In genomic region chr7:132723906-132724305, GRCm38 (mm10) we compare ENCODE assay signal across 9 mouse cellular contexts.
A peak's percentile ranks its signal among the peaks of the same experiment; 100 is the strongest.
DNase-seq lines count a peak whose midpoint lies in the region; ATAC-seq lines count a peak whose summit lies in the region.
"Had no signal": no experiment of that assay in that cellular context is flagged by ENCODE, and none has a peak within 500 bp of the region (broad histone marks: within the 10 kb centered on the region; RNA-seq: fewer than 3 reads in every experiment).

No protein-coding gene starts in this region.

- no peak overlapping the region for H3K4me3 ChIP-seq in midbrain, embryonic 13.5 days (replicated peaks)
- no peak overlapping the region for H3K4me3 ChIP-seq in midbrain, embryonic 16.5 days (ENCODE audit: low read depth, low read length)
- no peak overlapping the region for H3K4me3 ChIP-seq in heart, embryonic 10.5 days
- no peak overlapping the region for H3K4me3 ChIP-seq in midbrain, embryonic 10.5 days
- H3K4me3 ChIP-seq: embryonic facial prominence, embryonic 12.5 days had no signal

- peaks cover 31% of the 10 kb centered on the region for H3K4me1 ChIP-seq in midbrain, embryonic 13.5 days (replicated peaks)
- no peaks in the 10 kb centered on the region; the same call in 1 of the 2 replicates for H3K4me1 ChIP-seq in midbrain, embryonic 16.5 days (ENCODE audit: control insufficient read depth, insufficient read depth, low read length)
- H3K4me1 ChIP-seq in heart, embryonic 10.5 days: peaks cover 60% of the 10 kb centered on the region
- peaks cover 29% of the 10 kb centered on the region for H3K4me1 ChIP-seq in midbrain, embryonic 10.5 days

- 88% methylated on average over 11 of the region's 11 CpGs for WGBS in midbrain, embryonic 13.5 days
- WGBS in midbrain, embryonic 16.5 days: 94% methylated on average over 11 of the region's 11 CpGs
- 75% methylated on average over 11 of the region's 11 CpGs for WGBS in heart, embryonic 10.5 days
- WGBS in midbrain, embryonic 10.5 days: 92% methylated on average over 11 of the region's 11 CpGs

- no peak overlapping the region for H3K9ac ChIP-seq in midbrain, embryonic 13.5 days (replicated peaks)
- H3K9ac ChIP-seq in midbrain, embryonic 16.5 days (ENCODE audit: low read depth, low read length): no peak overlapping the region
- H3K9ac ChIP-seq: embryonic facial prominence, embryonic 12.5 days had no signal

- no peaks in the 10 kb centered on the region for H3K9me3 ChIP-seq in midbrain, embryonic 13.5 days
- H3K9me3 ChIP-seq in midbrain, embryonic 16.5 days (replicated peaks; ENCODE audit: control insufficient read depth, low read length, poor library complexity, severe bottlenecking): no peaks in the 10 kb centered on the region
- H3K9me3 ChIP-seq in heart, embryonic 10.5 days: no peaks in the 10 kb centered on the region
- no peaks in the 10 kb centered on the region for H3K9me3 ChIP-seq in midbrain, embryonic 10.5 days (replicated peaks)
- H3K9me3 ChIP-seq: embryonic facial prominence, embryonic 12.5 days had no signal

- H3K36me3 ChIP-seq in midbrain, embryonic 13.5 days: no peaks in the 10 kb centered on the region
- H3K36me3 ChIP-seq in midbrain, embryonic 16.5 days (ENCODE audit: control insufficient read depth, insufficient read depth, low read length): no peaks in the 10 kb centered on the region
- 0 out of 2 replicates have a peak, but pooled peaks cover 3% of the 10 kb centered on the region for H3K36me3 ChIP-seq in heart, embryonic 10.5 days
- H3K36me3 ChIP-seq in midbrain, embryonic 10.5 days: no peaks in the 10 kb centered on the region
- H3K36me3 ChIP-seq: embryonic facial prominence, embryonic 12.5 days had no signal

- H3K27me3 ChIP-seq in midbrain, embryonic 13.5 days: no peaks in the 10 kb centered on the region
- no peaks in the 10 kb centered on the region for H3K27me3 ChIP-seq in midbrain, embryonic 16.5 days (ENCODE audit: control insufficient read depth, insufficient read depth, low read depth, low read length)
- H3K27me3 ChIP-seq in heart, embryonic 10.5 days (ENCODE audit: insufficient read depth, poor library complexity, severe bottlenecking): no peaks in the 10 kb centered on the region
- no peaks in the 10 kb centered on the region for H3K27me3 ChIP-seq in midbrain, embryonic 10.5 days (ENCODE audit: low read depth, poor library complexity, severe bottlenecking)
- H3K27me3 ChIP-seq: embryonic facial prominence, embryonic 12.5 days had no signal

- H3K27ac ChIP-seq in midbrain, embryonic 13.5 days: no peak overlapping the region
- H3K27ac ChIP-seq in midbrain, embryonic 16.5 days (ENCODE audit: low read length): no peak overlapping the region
- peak overlapping the region; percentile 73; the same call in 1 of the 2 replicates for H3K27ac ChIP-seq in heart, embryonic 10.5 days
- no peak overlapping the region for H3K27ac ChIP-seq in midbrain, embryonic 10.5 days (replicated peaks)
- H3K27ac ChIP-seq: embryonic facial prominence, embryonic 12.5 days had no signal

- peak; percentile 40; the same call in 1 of the 2 replicates for ATAC-seq in midbrain, embryonic 13.5 days
- ATAC-seq in midbrain, embryonic 16.5 days: no peak
- ATAC-seq in megakaryocyte progenitor cell, adult 5-6 weeks (replicated peaks; ENCODE audit: poor library complexity): peak; percentile 65

- H3K4me2 ChIP-seq in midbrain, embryonic 13.5 days (replicated peaks): no peak overlapping the region
- no peak overlapping the region for H3K4me2 ChIP-seq in midbrain, embryonic 16.5 days (ENCODE audit: low read length)
- H3K4me2 ChIP-seq: embryonic facial prominence, embryonic 12.5 days had no signal

- DNase-seq in NIH3T3 (ENCODE audit: low read depth): peak; percentile 88
- DNase-seq in cerebellum, postnatal 10 days: peak; percentile 98
- no peak for DNase-seq in heart, embryonic 10.5 days (ENCODE audit: low spot score)
- DNase-seq in kidney, postnatal 10 days: peak; percentile 88
- DNase-seq in midbrain, embryonic 10.5 days (ENCODE audit: low spot score): no peak

Comparison
In these comparisons a context has a peak if more than half of its experiments do, and no peak if none do; other contexts are left out.
1. DNase-seq: peak in NIH3T3 (single experiment), cerebellum, postnatal 10 days (2 of 2) and kidney, postnatal 10 days (single experiment); none in heart, embryonic 10.5 days (single experiment) and midbrain, embryonic 10.5 days (single experiment).